Mouse (Mus musculus) brain, embryonic 18.5 days (tissue): ENCODE data around the gene Gm12216.
"Not testable (repeated sequence)": the region's sequence is repeated elsewhere in the genome, so short reads cannot be mapped to it uniquely, and the experiment has no call there.

Experiments
- DNase-seq: peaks from one replicate; pipeline ENCODE4 v3.0.0-alpha.2; 2012; ENCODE audit warnings: low read depth, low spot score

Gm12216 gene

GRCm38 (mm10) chr11:53873909-53874704, 15.1 kb upstream of the Gm12216 start:
- not testable (repeated sequence) for DNase-seq

GRCm38 (mm10) chr11:53871786-53872507, 12.9 kb upstream of the Gm12216 start:
- DNase-seq: no peak

GRCm38 (mm10) chr11:53869172-53869571, 10.1 kb upstream of the Gm12216 start:
- DNase-seq: no peak

GRCm38 (mm10) chr11:53868323-53868722, 9.3 kb upstream of the Gm12216 start:
- DNase-seq: not testable (repeated sequence)

- not testable (repeated sequence) for DNase-seq
These were observed 5.8 kb upstream of the Gm12216 start for GRCm38 (mm10) chr11:53864724-53865310.

GRCm38 (mm10) chr11:53860944-53861343, 1.9 kb upstream of the Gm12216 start:
- not testable (repeated sequence) for DNase-seq

- DNase-seq: no peak
These were observed 847 bp downstream of the Gm12216 start for GRCm38 (mm10) chr11:53858058-53858760.

- DNase-seq: no peak
These were observed 5.4 kb downstream of the Gm12216 start for GRCm38 (mm10) chr11:53853665-53854064.

- DNase-seq: no peak
These were observed 7.3 kb downstream of the Gm12216 start for GRCm38 (mm10) chr11:53851795-53852194.

- peak; percentile 26 for DNase-seq
These were observed 9.3 kb downstream of the Gm12216 start for GRCm38 (mm10) chr11:53849588-53850320.

- DNase-seq: no peak
These were observed 13.4 kb downstream of the Gm12216 start for GRCm38 (mm10) chr11:53845680-53846079.

GRCm38 (mm10) chr11:53843106-53843505, 15.9 kb downstream of the Gm12216 start:
- no peak for DNase-seq

- DNase-seq: no peak
These were observed 16.9 kb downstream of the Gm12216 start for GRCm38 (mm10) chr11:53842161-53842581.

GRCm38 (mm10) chr11:53841514-53841913, 17.5 kb downstream of the Gm12216 start:
- no peak for DNase-seq

- DNase-seq: no peak
These were observed 19.1 kb downstream of the Gm12216 start for GRCm38 (mm10) chr11:53839663-53840642.

- no peak for DNase-seq
These were observed 19.9 kb downstream of the Gm12216 start for GRCm38 (mm10) chr11:53839147-53839546.

GRCm38 (mm10) chr11:53837731-53838130, 21.3 kb downstream of the Gm12216 start:
- DNase-seq: no peak

GRCm38 (mm10) chr11:53835379-53836010, 23.6 kb downstream of the Gm12216 start:
- DNase-seq: no peak

- no peak for DNase-seq
These were observed 33.6 kb downstream of the Gm12216 start for GRCm38 (mm10) chr11:53825409-53825808.
